Mouse (Mus musculus): Measurements from ENCODE around the gene Tmem198b.

Gene Tmem198b

GRCm38 (mm10) chr10:128798676-128799075, 5.5 kb downstream of the Tmem198b start:
- DNase-seq = no peak

- DNase-seq = no peak
These were observed 8.6 kb downstream of the Tmem198b start for GRCm38 (mm10) chr10:128795581-128795980.

GRCm38 (mm10) chr10:128794391-128794790, 9.8 kb downstream of the Tmem198b start:
- no peak for DNase-seq

- DNase-seq = no peak
These were observed 10.9 kb downstream of the Tmem198b start for GRCm38 (mm10) chr10:128793258-128793657.

- no peak for DNase-seq
These were observed 12.1 kb downstream of the Tmem198b start for GRCm38 (mm10) chr10:128792041-128792440.

GRCm38 (mm10) chr10:128790398-128791124, 13.6 kb downstream of the Tmem198b start, which contains the start of gene Mmp19:
Mmp19 (plus strand) TSS chr10:128790910.
- DNase-seq = no peak

GRCm38 (mm10) chr10:128780200-128780599, 24.0 kb downstream of the Tmem198b start:
- DNase-seq = no peak

GRCm38 (mm10) chr10:128779011-128779795, 25.0 kb downstream of the Tmem198b start:
- no peak for DNase-seq

- DNase-seq = no peak
These were observed 25.7 kb downstream of the Tmem198b start for GRCm38 (mm10) chr10:128778441-128778840.

GRCm38 (mm10) chr10:128773685-128774084, 30.5 kb downstream of the Tmem198b start:
- DNase-seq = no peak

- DNase-seq = no peak
These were observed 31.3 kb downstream of the Tmem198b start for GRCm38 (mm10) chr10:128772895-128773294.
